Mouse (Mus musculus) CH12.LX (cell line): ENCODE results near the gene Fermt1. TPM values are rescaled to one million over a fixed set of nuclear protein-coding genes. Genes with fewer than 3 reads are reported as not detected.

ENCODE experiments used
- DNase-seq: peaks from one replicate; pipeline ENCODE4 v3.0.0-alpha.2; 2013; ENCODE audit errors: extremely low read depth
- H3K27ac ChIP-seq: 2 replicates; pipeline ENCODE4 v1.5.1; 2012; ENCODE audit warnings: low read depth, mild to moderate bottlenecking, control low read depth, moderate library complexity; ENCODE audit not compliant: insufficient read depth
- H3K27me3 ChIP-seq: replicated peaks from 2 replicates; pipeline ENCODE3; 2012; ENCODE audit warnings: inconsistent platforms
- H3K36me3 ChIP-seq, 2 experiments: replicated peaks in 1 of 2; 2 replicates each; pipeline versions ENCODE3 to v1.6.1; 2012; ENCODE audit warnings: inconsistent platforms in 1 of 2, low read length in 1 of 2, mild to moderate bottlenecking in 1 of 2, mixed read lengths in 1 of 2, moderate library complexity in 1 of 2; ENCODE audit not compliant: control insufficient read depth in 1 of 2, insufficient read depth in 1 of 2
- H3K4me1 ChIP-seq, 2 experiments: 2 replicates each; pipeline ENCODE4 v1.6.1; 2012; ENCODE audit warnings: inconsistent platforms in 1 of 2, moderate library complexity in 1 of 2; ENCODE audit not compliant: insufficient read depth in 2 of 2, control insufficient read depth in 1 of 2
- H3K4me2 ChIP-seq: 2 replicates; pipeline ENCODE4 v1.6.1; 2012; ENCODE audit warnings: low read depth, mild to moderate bottlenecking, control low read depth; ENCODE audit not compliant: poor library complexity, insufficient read depth, severe bottlenecking
- H3K4me3 ChIP-seq, 3 experiments: fragments of 150-350 bp in 1 of 3; sonication (generic) in 1 of 3; replicated peaks in 1 of 3; 2 replicates each; pipeline versions ENCODE3 to v1.5.1; 2011 to 2012; ENCODE audit warnings: low read depth in 2 of 3, low read length in 2 of 3, mild to moderate bottlenecking in 2 of 3, moderate library complexity in 2 of 3, control low read depth in 1 of 3, improper control_type of control experiment in 1 of 3, inconsistent platforms in 1 of 3, mixed read lengths in 1 of 3; ENCODE audit not compliant: poor library complexity in 1 of 3
- H3K79me2 ChIP-seq: replicated peaks from 2 replicates; pipeline ENCODE4 v1.6.1; 2012; ENCODE audit warnings: mild to moderate bottlenecking, moderate library complexity; ENCODE audit not compliant: control insufficient read depth, poor library complexity, insufficient read depth, severe bottlenecking; ENCODE audit errors: extremely low read depth
- H3K9ac ChIP-seq: 2 replicates; pipeline ENCODE4 v1.6.1; 2012; ENCODE audit warnings: low read depth, mild to moderate bottlenecking, control low read depth, moderate library complexity; ENCODE audit not compliant: insufficient read depth
- H3K9me3 ChIP-seq: replicated peaks from 2 replicates; pipeline ENCODE3; 2012; ENCODE audit warnings: low read length, inconsistent platforms, mixed read lengths
- BHLHE40 ChIP-seq: IDR thresholded peaks from 2 replicates; pipeline ENCODE4 v1.6.1; 2011; ENCODE audit warnings: mild to moderate bottlenecking, low read depth, low read length, improper control_type of control experiment
- CTCF ChIP-seq, 2 experiments: IDR thresholded peaks in 1 of 2; conservative IDR thresholded peaks in 1 of 2; 2 replicates each; pipeline ENCODE4 v1.5.1; 2011 to 2012; ENCODE audit warnings: low read depth in 2 of 2, low read length in 2 of 2, improper control_type of control experiment in 1 of 2, inconsistent platforms in 1 of 2, mild to moderate bottlenecking in 1 of 2, moderate library complexity in 1 of 2
- E2F4 ChIP-seq: IDR thresholded peaks from 2 replicates; pipeline ENCODE4 v1.6.1; 2011; ENCODE audit warnings: low read depth, low read length, improper control_type of control experiment; ENCODE audit not compliant: insufficient replicate concordance
- ELF1 ChIP-seq: IDR thresholded peaks from 2 replicates; pipeline ENCODE4 v1.6.1; 2014; ENCODE audit warnings: low read depth, mild to moderate bottlenecking, inconsistent platforms, low read length, improper control_type of control experiment
- ETS1 ChIP-seq: conservative IDR thresholded peaks from 2 replicates; pipeline ENCODE4 v1.6.1; 2012; ENCODE audit warnings: low read depth, mild to moderate bottlenecking, inconsistent platforms, low read length, improper control_type of control experiment, moderate library complexity
- IRF4 ChIP-seq: IDR thresholded peaks from 2 replicates; pipeline ENCODE4 v1.6.1; 2014; ENCODE audit warnings: low read depth, mild to moderate bottlenecking, inconsistent platforms, low read length, improper control_type of control experiment
- JUN ChIP-seq: IDR thresholded peaks from 2 replicates; pipeline ENCODE4 v1.6.1; 2011; ENCODE audit warnings: low read depth, mild to moderate bottlenecking, low read length, improper control_type of control experiment, moderate library complexity; ENCODE audit not compliant: insufficient read depth
- MAFK ChIP-seq: IDR thresholded peaks from 2 replicates; pipeline ENCODE4 v1.6.1; 2011; ENCODE audit warnings: low read length, improper control_type of control experiment; ENCODE audit not compliant: insufficient replicate concordance
- MAX ChIP-seq: IDR thresholded peaks from 2 replicates; pipeline ENCODE4 v1.6.1; 2011; ENCODE audit warnings: low read length, improper control_type of control experiment
- MAZ ChIP-seq: IDR thresholded peaks from 2 replicates; pipeline ENCODE4 v1.6.1; 2012; ENCODE audit warnings: low read depth, mild to moderate bottlenecking, inconsistent platforms, low read length, improper control_type of control experiment, moderate library complexity
- MEF2A ChIP-seq: IDR thresholded peaks from 2 replicates; pipeline ENCODE4 v1.6.1; 2014; ENCODE audit warnings: low read depth, mild to moderate bottlenecking, inconsistent platforms, low read length, improper control_type of control experiment, borderline replicate concordance
- MXI1 ChIP-seq: IDR thresholded peaks from 2 replicates; pipeline ENCODE4 v1.6.1; 2011; ENCODE audit warnings: mild to moderate bottlenecking, low read depth, low read length, improper control_type of control experiment
- MYC ChIP-seq: IDR thresholded peaks from 2 replicates; pipeline ENCODE4 v1.6.1; 2011; ENCODE audit warnings: low read depth, mild to moderate bottlenecking, improper control_type of control experiment, low read length
- NRF1 ChIP-seq: IDR thresholded peaks from 2 replicates; pipeline ENCODE4 v1.6.1; 2014; ENCODE audit warnings: low read depth, mild to moderate bottlenecking, inconsistent platforms, low read length, improper control_type of control experiment, moderate library complexity
- PAX5 ChIP-seq: IDR thresholded peaks from 2 replicates; pipeline ENCODE4 v1.6.1; 2012; ENCODE audit warnings: low read length, inconsistent platforms, mixed read lengths
- RAD21 ChIP-seq: IDR thresholded peaks from 2 replicates; pipeline ENCODE4 v1.6.1; 2011; ENCODE audit warnings: low read depth, mild to moderate bottlenecking, low read length, improper control_type of control experiment, moderate library complexity
- SMC3 ChIP-seq: IDR thresholded peaks from 2 replicates; pipeline ENCODE4 v1.6.1; 2011; ENCODE audit warnings: low read depth, low read length, improper control_type of control experiment
- TCF12 ChIP-seq: IDR thresholded peaks from 2 replicates; pipeline ENCODE4 v1.6.1; 2014; ENCODE audit warnings: low read depth, mild to moderate bottlenecking, inconsistent platforms, low read length, improper control_type of control experiment
- UBTF ChIP-seq: IDR thresholded peaks from 2 replicates; pipeline ENCODE4 v1.6.1; 2012; ENCODE audit warnings: low read depth, mild to moderate bottlenecking, inconsistent platforms, low read length, improper control_type of control experiment, moderate library complexity
- ZKSCAN1 ChIP-seq: IDR thresholded peaks from 2 replicates; pipeline ENCODE4 v1.6.1; 2012; ENCODE audit warnings: low read depth, inconsistent platforms, low read length, improper control_type of control experiment, borderline replicate concordance
- ZNF384 ChIP-seq: IDR thresholded peaks from 2 replicates; pipeline ENCODE4 v1.6.1; 2012; ENCODE audit warnings: low read depth, low read length, improper control_type of control experiment, inconsistent platforms
- dilution Hi-C: fragments of 300-500 bp; cut with MboI; formaldehyde crosslinking; loops from 2 replicates; pipeline ENCODE4 v1.14.3; 2020; ENCODE audit warnings: low sequenced_read_pairs; ENCODE audit not compliant: extremely low pct_unique_long_range_greater_than_20kb, extremely low pct_ligation_motif_present
- in situ Hi-C: fragments of 300-500 bp; cut with MboI; formaldehyde crosslinking; loops from 3 replicates; pipeline ENCODE4 v1.14.3; 2019; ENCODE audit warnings: low sequenced_read_pairs, low pct_ligation_motif_present, low pct_unique_long_range_greater_than_20kb, mixed read lengths
- polyA plus RNA-seq: library from polyadenylated mRNA; unstranded; fragments of >175 nt; gene quantifications from 2 replicates; pipeline ENCODE4 v1.2.1, GENCODE M21; 2012; ENCODE audit warnings: low read depth; ENCODE audit not compliant: insufficient read length
- total RNA-seq, 2 experiments: library from RNA; depleted of rRNA; stranded (reverse); fragments of 300-350 nt in 1 of 2; fragments of >200 nt in 1 of 2; gene quantifications; 2 replicates each; pipeline ENCODE4 v1.2.3; 2012 to 2014

Gene Fermt1
- total and polyA plus RNA-seq, 3 experiments, result not detected

- DNase-seq, result no peak
- Histone ChIP-seq H3K9me3 (no peaks in the 10 kb centered on the region), H3K27me3 (peaks cover 3% of the 10 kb centered on the region), H3K4me3 (no peak overlapping the region), H3K4me1 (no peaks in the 10 kb centered on the region), H3K36me3 (no peaks in the 10 kb centered on the region), H3K27ac (no peak overlapping the region)
- dilution Hi-C loops, result no loop called here
- no peak for TF ChIP-seq SMC3
- TF ChIP-seq ETS1, result no peak
- TF ChIP-seq ZKSCAN1, result no peak
- no peak for TF ChIP-seq MXI1
- no peak for TF ChIP-seq MYC
- TF ChIP-seq, all 38 proteins: peak for 0
- Histone ChIP-seq H3K9ac (no peak overlapping the region), H3K79me2 (no peaks in the 10 kb centered on the region), H3K4me2 (no peak overlapping the region)
- in situ Hi-C loops, result no loop called here
These were observed 44.3 kb upstream of the Fermt1 start for GRCm38 (mm10) chr2:132989778-132990564.

GRCm38 (mm10) chr2:132973346-132973745 lies 27.6 kb upstream of the Fermt1 start:
- in situ Hi-C loops (no loop called here), dilution Hi-C loops (no loop called here)
- Histone ChIP-seq H3K36me3 (no peaks in the 10 kb centered on the region), H3K9me3 (peaks cover 2% of the 10 kb centered on the region), H3K79me2 (no peaks in the 10 kb centered on the region)
- TF ChIP-seq ELF1, result no peak
- TF ChIP-seq CTCF (conservative IDR thresholded peaks at IDR 0.05 in 1 of 2, IDR thresholded peaks at IDR 0.05 in 1 of 2; ENCODE audit: low read depth in 2 of 2, low read length in 2 of 2), result 0 out of 4 replicates have a peak, but pooled peaks of 1 of the 2 experiments have one; percentile 3
- TF ChIP-seq, all 38 proteins: peak for 1
- Histone ChIP-seq H3K9ac (no peak overlapping the region), H3K27me3 (peaks cover 23% of the 10 kb centered on the region), H3K4me3 (no peak overlapping the region), H3K4me1 (no peaks in the 10 kb centered on the region), H3K4me2 (no peak overlapping the region), H3K27ac (no peak overlapping the region)
- no peak for DNase-seq

GRCm38 (mm10) chr2:132970772-132971173 lies 25.1 kb upstream of the Fermt1 start:
- dilution Hi-C loops, result no loop called here

More at GRCm38 (mm10) chr2:132970772-132971173, 25.1 kb upstream of the Fermt1 start:
- Histone ChIP-seq H3K4me2 (peak overlapping the region; percentile 24), H3K27me3 (peaks cover 35% of the 10 kb centered on the region), H3K9me3 (peaks cover 2% of the 10 kb centered on the region), H3K27ac (no peak overlapping the region), H3K4me1 (no peaks in the 10 kb centered on the region), H3K36me3 (no peaks in the 10 kb centered on the region), H3K79me2 (no peaks in the 10 kb centered on the region), H3K4me3 (no peak overlapping the region), H3K9ac (no peak overlapping the region)
- TF ChIP-seq IRF4, result no peak
- no peak for TF ChIP-seq MAZ
- TF ChIP-seq ELF1, result no peak
- no peak for TF ChIP-seq BHLHE40
- TF ChIP-seq UBTF, result no peak
- no peak for TF ChIP-seq MYC
- TF ChIP-seq ETS1, result no peak
- TF ChIP-seq MAX, result no peak
- TF ChIP-seq MAFK, result no peak
- no peak for TF ChIP-seq PAX5
- TF ChIP-seq E2F4, result no peak
- TF ChIP-seq CTCF (conservative IDR thresholded peaks at IDR 0.05 in 1 of 2, IDR thresholded peaks at IDR 0.05 in 1 of 2; ENCODE audit: low read depth in 2 of 2, low read length in 2 of 2), result peak; percentile 63 to 64
- TF ChIP-seq JUN, result no peak
- no peak for TF ChIP-seq ZNF384
- peak; percentile 17; the same call in 1 of the 2 replicates for TF ChIP-seq SMC3
- no peak for TF ChIP-seq TCF12
- no peak for TF ChIP-seq NRF1
- peak; percentile 59 for TF ChIP-seq RAD21
- TF ChIP-seq MXI1, result no peak
- no peak for TF ChIP-seq MEF2A
- DNase-seq, result peak; percentile 48
- in situ Hi-C loops, result no loop called here
